Mouse (Mus musculus): ENCODE measurements at regions not wholly inside any gene's neighbourhood (a gene's known extent, or its start where the extent isn't known, plus 50 kb on each side); places are given as distances from the start of the nearest gene placed in this dataset.
"Not testable (repeated sequence)": the region's sequence is repeated elsewhere in the genome, so short reads cannot be mapped to it uniquely, and the experiment has no call there.

DNA sequence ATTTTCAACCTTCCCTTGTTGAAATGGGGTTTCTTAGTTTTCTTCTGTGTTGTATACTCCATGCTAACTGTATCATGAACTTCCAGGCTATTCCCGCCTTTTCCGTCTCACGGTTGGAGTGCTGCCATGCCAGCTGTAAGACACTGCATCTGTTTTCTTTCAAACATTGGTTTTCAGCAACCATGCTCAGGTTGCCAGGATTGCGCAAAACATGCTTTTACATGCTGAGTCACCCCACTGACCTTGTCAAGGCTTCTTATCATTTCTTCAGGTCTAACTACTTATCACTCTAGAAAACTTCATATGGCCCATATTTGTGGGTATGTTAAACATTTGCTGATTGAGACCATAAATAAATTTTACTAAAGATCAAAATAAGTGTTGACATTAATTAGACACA, 551.2 kb downstream of the Tlr4 start:
- DNase-seq (ENCODE audit: low spot score in 2 of 2) = no peak

DNA sequence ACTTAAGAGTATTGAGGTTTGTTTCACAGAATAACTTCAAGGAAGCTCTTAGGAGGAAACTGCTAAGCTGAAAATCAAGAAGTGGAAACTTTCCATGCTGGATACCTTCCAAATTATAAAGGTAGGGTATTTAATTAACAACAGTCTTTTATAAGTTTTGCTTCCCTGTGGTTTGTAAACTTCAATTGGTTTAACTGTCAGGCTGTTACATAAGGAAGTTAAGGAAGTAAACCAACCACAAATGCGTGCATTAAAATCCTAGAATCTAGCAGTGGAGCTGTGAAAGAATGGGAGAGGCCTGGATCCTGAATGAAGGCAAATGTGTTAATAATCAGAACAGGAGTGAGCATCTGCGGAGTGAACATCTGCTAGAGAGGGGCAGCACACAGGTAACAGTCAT, 560.5 kb downstream of the Tlr4 start:
- no peak for DNase-seq (ENCODE audit: low spot score in 2 of 2)

DNA sequence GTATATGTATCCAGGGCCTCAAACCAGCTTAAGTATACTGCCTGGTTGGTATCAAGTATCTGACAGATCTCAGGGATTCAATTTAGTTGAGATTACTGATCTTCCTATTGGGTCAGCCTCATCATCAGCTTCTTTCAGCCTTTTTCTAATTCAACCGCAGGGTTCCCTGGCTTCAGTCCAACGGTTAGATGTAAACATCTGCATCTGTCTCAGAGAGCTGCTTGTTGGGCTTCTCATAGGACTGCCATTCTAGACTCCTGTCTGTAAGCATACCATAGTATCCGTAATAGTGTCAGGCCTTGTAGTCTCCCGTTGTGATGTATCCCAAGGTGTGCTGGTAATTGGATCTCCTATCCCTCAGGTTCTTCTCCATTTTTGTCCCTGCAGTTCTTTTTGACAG, 575.6 kb downstream of the Tlr4 start:
- DNase-seq (ENCODE audit: low spot score in 2 of 2) = no peak

DNA sequence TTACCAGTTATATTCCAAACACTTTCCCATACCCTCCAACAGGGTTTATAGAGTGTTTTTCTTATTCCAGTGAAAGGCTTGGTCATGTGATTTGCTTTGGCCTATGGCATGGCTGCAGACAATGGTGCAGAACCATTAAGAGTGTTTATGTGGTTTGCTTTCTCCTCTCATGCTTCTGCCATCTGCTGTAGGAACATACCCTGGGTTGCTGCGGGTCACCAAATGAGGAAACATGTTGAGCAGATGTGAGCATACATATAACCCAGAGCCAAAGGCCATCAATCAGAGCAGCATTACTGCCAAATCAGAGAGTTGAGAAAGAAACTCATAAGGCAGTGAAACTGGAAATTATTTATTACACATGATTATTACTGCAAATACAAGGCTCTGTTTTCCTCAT, 596.7 kb downstream of the Tlr4 start:
- DNase-seq (ENCODE audit: low spot score in 2 of 2) = no peak

DNA sequence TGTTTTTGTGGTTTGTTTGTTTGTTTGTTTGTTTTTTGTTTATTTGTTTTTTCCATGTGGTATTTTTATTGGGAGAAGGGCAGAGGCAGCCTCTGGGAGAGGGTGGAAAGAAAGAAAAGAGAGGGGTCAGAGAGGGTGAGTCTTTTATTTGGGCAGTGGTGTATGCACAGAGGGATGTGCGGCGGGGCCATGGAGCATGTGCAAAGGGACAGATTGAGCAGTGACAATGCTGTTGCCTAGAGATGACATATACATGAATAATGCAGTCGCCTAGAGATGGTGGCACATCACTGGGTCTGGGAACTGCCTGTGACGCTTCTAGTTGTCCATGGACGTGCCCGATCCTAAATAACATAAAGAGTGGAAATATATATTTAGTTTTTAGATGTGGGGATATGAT, 598.3 kb downstream of the Tlr4 start:
- no peak for DNase-seq (ENCODE audit: low spot score in 2 of 2)

DNA sequence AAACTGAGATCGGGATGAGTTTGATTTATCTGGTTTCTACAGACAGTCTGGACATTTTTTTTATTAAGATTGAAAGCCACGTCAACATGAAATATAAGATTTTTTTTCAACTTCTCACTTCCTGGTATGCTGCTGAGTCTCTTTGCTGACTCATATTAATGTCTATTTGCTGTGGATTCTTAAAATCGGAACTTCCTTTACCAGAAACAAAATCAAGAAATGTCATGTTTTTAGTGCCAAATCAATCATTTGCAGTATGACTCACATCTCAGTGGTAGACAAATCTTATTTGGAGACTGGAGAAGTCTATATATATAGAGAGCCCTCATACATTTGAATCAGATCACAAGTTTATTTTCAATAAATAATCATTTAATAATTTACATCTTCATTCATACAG, 620.5 kb downstream of the Tlr4 start:
- no peak for DNase-seq (ENCODE audit: low spot score in 2 of 2)

DNA sequence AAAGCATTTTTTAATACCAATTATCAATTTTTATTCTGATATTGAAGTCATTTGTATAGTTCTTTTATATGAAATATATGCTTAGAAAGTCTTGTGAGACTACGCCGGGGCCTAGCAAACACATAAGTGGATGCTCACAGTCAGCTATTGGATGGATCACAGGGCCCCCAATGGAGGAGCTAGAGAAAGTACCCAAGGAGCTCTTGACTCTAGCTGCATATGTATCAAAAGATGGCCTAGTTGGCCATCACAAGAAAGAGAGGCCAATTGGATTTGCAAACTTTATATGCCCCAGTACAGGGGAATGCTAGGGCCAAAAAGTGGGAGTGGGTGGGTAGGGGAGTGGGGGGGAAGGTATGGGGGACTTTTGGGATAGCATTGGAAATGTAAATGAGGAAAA, 632.5 kb downstream of the Tlr4 start:
- DNase-seq (ENCODE audit: low spot score in 2 of 2) = not testable (repeated sequence)

DNA sequence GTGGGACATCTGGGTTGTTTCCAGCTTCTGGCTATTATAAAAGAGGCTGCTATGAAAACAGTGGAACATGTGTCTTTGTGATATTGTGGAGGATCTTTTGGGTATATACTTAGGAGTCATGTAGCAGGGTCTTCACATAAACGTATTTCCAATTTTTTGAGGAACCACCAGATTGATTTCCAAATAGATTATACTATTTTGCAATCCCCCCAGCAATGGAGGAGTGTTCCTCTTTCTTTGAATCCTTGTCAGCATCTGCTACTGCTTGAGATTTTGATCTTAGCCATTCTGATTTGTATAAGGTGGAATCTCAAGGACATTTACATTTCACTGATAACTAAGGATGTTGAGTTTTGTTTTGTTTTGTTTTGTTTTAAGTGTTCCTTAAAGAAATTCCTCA, 645.6 kb downstream of the Tlr4 start:
- no peak for DNase-seq (ENCODE audit: low spot score in 2 of 2)

DNA sequence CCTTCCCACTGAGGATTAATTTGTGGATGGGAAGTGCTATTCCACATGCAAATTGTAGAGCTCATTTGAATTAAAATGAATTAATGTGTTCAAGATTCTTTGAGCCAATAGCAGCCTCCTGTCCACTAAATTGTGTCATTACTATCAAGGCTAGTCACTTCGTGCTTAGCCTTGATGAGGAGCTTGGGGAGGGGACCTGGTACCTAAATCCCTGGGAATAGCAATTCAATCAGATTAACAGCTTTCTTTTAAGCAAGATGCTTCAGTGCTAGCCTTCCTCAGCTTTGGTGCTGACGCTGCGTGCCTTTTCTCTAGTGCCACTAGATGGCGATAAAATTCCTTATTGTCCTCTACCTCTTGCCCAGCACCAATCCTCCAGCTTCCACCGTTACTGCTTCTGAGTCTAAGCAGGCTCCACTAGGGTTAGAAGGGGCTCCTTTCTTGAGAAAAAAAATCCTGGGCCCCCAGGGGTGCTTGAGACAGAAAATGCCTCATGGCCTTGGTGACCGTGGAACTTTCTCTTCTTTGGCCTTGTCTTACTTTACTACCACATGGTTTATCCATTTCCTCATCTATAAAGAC, 650.0 kb downstream of the Tlr4 start:
- peak; percentile 15 to 68 for DNase-seq (ENCODE audit: low spot score in 2 of 2)

DNA sequence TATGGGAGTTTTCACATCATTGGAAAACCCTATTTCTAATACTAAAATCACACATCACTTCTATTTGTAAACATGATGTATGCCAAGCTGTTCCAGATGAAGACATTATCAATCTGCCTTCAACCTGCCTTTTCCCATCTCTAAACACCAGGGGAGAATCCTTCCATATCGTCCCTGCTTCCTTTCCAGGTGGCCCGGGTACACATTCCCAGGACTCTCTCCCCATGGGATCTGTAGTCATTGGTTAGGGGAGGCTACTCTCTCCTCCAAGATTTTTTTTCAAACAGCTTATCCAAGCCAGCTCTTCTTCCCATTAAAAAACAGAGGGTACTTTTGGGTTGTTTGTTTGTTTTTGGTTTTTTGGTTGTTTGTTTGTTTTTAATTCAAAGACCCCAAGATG, 650.7 kb downstream of the Tlr4 start:
- DNase-seq (ENCODE audit: low spot score in 2 of 2) = no peak

DNA sequence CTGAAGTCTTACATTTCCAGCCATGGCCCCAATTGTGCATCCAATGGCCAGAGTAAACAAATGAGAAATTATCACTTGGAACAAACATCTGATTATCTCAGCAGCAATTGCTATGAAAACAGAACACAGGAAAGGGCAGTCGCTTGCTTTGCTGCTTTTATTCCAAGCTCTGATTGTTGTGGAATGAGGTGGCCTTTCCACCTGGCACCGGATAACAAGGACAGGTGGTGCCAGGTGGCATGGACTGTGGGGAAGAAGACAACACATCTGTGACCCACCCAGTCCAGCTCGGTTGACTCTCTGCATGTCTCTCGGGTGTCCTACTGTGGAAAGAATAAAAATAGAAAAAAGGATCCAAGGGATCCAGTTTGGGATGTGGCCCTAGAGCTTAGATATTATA, 694.9 kb downstream of the Tlr4 start:
- DNase-seq (ENCODE audit: low spot score in 2 of 2) = no peak

DNA sequence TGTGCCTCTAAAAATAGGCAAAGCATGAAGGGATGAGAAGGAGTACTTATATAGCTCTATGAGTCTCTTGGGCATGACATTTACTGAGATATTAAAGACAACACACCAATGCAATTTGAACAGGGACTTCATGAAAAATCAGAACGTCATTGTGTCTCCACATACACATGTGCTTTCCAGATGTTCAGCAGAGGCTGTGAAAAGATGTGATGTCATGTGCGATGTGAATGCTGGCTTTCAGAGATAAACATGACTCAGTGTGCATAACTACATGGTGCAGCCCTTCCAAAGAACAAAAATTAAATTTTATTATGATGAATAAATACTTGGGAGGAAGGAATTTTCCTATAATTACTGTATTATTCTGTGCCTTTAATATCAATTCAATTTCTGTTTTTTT, 695.8 kb downstream of the Tlr4 start:
- no peak for DNase-seq (ENCODE audit: low spot score in 2 of 2)

DNA sequence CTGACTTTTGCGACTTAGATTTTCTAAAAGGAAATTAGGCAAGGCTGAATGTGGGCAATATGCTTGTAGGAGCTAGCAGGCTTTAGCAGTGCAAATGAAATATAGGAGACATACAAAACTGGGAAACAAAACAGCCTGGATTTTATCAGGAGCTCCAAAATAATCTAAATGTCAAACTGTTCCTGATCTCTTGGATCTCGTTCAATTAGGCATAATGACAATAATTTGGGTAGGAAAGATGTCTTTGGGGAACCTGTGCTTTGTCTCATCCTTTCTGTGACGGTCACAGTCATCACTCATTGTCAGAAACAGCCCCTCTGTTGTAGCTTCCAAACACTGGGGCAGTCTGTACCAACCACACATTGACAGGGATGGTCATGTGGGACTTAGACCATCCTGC, 702.2 kb downstream of the Tlr4 start:
- no peak for DNase-seq (ENCODE audit: low spot score in 2 of 2)

DNA sequence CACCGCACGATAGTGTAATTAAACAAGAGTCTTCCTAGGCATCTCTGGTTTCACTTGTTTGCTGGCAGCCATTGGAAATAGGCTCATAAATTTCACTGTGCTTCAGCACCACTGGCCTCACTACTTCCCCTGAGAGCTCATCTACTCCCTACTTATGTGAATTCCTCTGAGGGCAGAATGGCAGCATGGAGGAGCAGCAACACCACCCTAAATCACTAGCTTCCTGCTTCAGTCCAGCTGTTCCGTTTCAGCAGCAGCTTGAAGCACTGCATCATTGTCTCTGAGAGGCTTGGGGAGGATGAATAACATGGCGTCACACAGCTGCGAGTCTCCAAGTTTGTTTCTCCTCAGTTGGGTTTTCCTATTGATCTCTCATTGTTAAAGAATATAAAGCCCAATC, 712.1 kb downstream of the Tlr4 start:
- DNase-seq (ENCODE audit: low spot score in 2 of 2) = no peak

DNA sequence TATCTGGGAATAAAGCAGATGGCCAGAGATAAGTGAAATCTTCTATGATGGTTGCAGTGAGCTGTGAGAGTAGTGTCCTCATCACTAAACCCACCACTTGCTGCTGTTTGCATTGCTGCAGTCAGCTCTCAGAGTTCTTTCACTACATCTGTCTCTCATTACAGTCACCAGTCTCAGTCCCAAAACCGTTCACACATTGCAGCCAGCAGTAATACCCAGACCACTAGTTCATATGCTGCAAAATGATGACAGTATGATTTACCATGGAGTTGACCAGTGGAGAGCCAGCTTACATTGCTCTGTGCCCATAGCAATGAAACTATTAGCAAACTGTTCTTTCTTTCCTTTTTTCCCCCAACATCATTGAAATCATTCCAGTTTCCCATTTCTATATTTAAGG, 718.6 kb downstream of the Tlr4 start:
- DNase-seq (ENCODE audit: low spot score in 2 of 2) = no peak

DNA sequence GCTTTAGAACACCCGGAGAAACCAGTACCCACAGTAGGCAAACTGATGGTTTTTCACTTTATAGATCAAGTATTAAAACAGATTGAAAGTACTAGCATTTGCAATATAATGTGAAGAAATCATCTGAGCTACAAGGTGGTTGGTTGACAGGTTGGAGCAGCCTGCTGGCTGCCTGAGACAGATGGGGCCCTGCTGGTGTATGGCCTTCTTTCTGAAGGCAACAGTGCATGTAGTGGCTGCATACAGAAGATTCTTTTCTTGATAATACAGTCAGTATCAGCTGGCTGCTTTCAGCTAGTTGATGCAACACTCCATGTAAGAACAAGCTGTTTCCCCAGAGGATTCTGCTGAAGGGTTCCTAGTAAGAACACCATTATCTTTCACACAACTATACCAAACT, 720.6 kb downstream of the Tlr4 start:
- peak in 1 of 2 experiments; percentile 18 for DNase-seq (ENCODE audit: low spot score in 2 of 2)

DNA sequence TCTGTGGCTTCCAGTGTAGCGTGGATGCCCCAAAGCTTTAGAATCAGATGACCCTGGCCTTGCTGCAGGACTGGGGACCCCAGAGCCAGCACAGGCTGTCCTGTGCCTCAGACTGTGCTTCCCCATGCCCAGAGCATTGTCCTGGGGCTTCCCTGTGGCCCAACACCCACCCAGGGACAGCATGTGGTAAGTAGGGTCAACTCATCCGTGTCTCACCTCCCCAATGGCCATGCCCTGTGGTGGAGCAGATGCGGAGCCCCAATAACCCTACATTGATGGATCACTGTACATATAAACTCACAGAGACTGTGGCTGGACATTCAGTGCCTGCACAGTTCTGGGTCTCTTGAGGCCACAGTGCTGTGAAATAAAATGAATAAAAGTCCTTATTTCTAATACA, 726.1 kb downstream of the Tlr4 start:
- DNase-seq (ENCODE audit: low spot score in 2 of 2) = no peak

DNA sequence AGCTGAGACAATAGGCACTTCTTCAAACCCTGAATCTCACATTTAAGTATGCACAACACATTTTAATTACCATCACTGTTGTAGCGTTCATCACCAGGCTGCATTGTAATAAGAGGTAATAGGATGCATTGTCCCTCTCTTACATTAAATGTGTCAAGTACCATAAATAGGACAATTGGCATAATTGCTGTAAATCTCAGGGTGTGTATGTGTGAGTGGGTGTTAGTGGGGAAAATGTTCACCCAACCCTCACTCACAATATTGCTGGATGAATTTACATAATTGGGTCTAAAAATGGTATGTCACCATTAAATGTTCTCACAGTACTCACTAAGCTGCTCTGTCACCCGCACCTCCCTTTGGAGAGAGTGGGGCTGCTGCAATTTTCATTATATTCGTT, 747.4 kb downstream of the Tlr4 start:
- no peak for DNase-seq (ENCODE audit: low spot score in 2 of 2)

DNA sequence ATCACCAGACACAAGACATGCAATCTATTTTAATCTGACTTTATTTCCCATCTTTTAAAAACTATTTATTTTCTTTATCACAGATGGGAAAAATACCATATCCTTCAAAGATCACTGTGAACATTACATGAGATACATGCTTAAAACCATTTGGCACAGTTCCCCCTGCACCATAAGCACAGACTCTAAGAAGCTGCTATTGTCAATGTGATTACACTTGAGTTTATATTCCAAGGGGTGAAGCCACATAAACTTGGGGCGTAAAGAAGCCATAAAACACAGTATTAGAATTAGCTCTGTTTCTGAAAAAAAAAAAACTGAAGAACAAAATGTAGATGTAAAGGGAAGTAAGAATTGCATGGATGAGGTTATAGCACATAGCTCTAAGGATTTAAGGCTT, 762.1 kb downstream of the Tlr4 start:
- no peak for DNase-seq (ENCODE audit: low spot score in 2 of 2)

DNA sequence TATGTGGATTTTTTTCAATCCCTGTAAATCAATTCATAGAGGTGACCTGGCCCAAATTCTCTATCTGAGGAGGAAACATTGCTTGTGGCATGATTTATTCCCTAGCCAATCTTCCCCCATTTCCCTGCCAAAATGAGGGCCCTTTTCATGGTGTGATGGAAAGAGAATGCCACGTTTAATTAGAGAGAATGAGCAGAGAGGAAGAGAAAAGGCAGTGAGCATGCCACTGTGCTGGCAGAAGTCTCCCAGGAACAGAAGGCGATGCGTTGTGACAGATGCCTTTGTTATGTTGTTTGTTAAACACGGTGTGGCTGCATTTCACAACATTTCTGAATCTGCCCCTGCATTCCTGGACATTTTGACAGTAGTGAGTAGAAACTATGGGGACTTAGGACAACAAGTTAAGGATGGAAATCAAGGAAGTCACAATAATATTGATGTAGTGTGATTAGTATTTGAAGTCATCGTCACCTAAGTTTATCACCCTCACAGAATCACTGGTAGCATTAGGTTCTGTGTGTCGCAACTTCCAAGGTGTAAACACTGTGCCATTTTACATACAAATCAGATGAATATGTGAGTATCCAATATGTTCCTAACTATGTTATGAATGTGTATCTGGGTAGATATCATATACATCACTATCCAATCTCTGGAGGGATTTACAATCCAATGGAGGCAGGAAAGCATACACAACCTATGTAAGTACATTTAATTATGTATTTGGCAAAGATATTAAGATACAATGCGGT, 762.8 kb downstream of the Tlr4 start:
- peak; percentile 60 to 83 for DNase-seq (ENCODE audit: low spot score in 2 of 2)

DNA sequence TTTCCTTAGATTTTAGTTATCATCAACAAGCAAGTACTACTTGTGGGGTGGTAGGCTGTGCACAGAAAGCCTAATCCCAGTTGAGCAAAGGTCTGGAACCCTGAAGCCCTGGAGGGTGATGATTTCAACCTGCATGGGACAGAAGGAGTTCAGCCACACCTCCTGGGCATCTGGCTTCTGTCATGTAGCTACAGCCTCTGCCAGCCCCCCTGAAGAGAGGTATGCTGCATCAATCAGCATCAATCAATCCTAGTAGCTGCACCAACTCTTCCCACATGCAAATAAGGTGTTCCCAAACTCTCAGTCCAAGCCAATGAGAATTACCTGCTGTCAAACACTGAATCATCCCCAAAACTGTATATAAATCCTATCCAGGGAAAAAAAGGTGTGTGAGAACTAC, 779.8 kb downstream of the Tlr4 start:
- DNase-seq (ENCODE audit: low spot score in 2 of 2) = no peak

DNA sequence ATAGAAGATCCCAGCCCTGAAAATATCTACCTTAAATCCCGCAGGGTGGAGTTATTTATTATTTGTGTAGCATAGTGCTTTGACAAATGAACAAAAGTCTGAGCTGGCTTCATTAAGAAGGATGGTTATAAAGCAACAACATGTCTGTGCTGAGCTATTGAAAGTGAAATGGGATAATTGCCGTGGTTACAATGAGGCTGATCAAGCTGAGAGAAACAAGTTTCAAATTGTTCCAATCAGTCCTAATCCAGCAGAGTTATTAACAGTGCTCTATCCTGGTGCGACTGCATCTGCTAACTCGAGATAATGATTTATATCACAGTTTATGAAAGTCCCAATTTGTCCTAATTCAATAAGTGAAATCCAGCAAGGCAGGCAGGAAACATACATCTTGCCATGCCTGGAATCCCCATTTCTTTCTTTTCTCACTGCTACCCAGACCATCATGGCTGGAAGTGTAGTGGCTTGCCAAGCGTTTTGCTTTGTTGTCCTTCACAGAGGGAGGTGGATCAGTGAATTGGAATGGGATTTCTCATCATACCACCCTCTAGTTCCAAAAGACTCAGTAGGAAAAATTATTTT, 787.2 kb downstream of the Tlr4 start:
- DNase-seq (ENCODE audit: low spot score in 2 of 2) = no peak

DNA sequence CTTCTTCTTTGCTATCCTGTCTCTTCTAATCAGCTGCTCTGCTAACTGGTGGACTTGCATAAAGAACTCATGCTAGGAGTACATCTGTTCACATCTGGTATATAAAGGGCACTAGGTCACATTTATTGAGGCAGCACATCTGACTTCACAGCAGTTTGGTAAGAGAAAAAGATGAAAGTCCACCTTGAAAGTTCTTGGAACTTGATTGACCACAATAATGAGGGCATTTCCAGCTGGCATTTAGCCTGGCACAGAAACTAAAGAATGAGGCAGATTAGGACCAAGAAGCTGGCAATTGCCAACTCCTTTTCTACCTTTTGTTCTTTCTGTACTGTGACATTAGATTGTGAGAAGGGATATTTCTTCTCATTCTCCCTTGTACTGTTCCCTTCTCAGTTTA, 799.3 kb downstream of the Tlr4 start:
- DNase-seq (ENCODE audit: low spot score in 2 of 2) = no peak

All from layer of hippocampus, adult 18-20 months (tissue).